Mouse (Mus musculus): ENCODE measurements around the gene Dnmt3a.

The Dnmt3a gene

DNA sequence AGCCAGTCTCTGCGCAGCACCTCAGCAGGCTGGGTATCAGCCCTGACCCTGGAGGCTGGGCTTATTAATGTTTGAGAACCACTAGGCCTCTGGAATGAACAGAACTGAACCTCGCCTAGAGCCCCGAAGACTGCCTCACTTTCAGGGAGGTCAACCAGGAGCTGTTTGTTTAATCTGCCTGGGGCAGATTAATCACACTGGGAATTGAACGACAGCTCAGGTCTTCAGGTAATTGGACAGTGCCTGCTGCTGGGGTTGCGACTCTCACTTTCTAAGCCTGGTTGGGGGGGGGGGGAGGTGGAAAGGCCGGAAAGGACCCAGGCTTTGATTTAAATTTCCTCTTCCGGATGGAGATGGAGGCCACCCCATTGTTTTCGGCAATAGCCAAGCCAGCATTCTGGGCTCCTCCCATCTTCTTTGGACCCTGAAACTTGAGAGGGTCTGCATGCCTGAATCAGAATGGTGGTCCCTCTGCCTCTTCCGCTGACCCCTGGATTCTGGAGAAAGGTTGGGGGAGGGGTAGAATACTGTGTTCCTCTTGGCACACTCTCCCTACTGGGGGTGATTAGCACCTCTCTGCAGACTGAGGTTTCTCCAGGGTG lies 79.2 kb downstream of the Dnmt3a start:
- DNase-seq (ENCODE audit: low read depth) = no peak

DNA sequence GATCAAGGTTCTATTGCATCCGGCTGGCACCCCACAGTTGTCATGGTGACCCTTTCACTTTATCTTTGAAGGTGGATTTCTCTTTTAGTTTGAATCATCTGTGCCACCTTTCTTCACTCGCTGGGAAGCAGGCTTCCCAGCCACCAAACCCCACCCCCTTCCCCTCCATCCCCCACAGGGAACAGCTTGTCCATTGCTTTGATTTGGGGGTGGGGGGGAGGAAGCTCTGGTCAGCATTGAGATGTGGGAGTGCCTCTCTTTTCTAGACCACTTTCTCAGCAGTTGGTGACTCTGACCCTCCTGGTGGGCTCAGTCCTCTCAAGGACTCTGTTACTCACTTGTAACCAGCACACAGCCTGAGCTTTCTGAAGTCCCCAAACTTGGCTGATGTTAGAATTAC lies 80.8 kb downstream of the Dnmt3a start:
- DNase-seq (ENCODE audit: low read depth) = no peak

DNA sequence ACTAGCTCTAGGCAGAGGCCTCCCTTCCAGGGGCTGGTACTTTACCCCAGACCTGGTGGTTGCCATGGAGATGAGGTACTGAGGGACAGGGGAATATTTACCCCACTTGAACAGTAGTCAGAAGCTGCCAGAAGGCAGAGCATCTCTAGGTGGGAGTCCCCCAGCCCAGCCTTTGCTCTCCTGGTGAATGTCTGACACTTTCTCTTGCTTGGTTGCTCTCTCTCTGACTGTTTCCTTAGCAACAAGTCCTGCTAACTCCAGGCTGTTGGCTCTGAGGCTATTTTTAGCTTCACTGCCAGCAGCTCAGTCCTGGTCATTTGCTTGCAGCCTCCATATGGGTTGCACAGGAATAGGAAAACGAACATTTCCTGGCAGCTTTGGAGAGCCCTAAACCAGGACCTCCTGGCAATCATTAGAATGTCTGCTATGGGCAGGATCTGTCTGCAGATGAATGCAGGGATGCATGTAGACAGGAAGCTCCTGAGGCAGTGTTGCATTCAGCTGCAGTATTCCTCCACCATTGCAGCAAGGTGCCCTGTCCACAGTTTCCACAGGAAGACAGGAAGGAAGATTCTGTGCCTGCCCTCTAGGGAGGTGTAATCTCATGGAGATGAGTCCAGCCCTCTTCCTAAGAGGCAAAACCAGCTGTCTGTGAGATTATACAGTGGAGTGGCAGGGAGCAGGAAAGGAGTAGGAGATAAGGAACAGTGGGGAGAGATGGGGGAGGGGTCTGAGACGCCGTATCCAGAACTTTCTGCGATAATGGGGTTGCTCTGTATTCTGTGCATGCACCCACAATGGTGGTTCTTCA lies 81.9 kb downstream of the Dnmt3a start:
- no peak for DNase-seq (ENCODE audit: low read depth)

DNA sequence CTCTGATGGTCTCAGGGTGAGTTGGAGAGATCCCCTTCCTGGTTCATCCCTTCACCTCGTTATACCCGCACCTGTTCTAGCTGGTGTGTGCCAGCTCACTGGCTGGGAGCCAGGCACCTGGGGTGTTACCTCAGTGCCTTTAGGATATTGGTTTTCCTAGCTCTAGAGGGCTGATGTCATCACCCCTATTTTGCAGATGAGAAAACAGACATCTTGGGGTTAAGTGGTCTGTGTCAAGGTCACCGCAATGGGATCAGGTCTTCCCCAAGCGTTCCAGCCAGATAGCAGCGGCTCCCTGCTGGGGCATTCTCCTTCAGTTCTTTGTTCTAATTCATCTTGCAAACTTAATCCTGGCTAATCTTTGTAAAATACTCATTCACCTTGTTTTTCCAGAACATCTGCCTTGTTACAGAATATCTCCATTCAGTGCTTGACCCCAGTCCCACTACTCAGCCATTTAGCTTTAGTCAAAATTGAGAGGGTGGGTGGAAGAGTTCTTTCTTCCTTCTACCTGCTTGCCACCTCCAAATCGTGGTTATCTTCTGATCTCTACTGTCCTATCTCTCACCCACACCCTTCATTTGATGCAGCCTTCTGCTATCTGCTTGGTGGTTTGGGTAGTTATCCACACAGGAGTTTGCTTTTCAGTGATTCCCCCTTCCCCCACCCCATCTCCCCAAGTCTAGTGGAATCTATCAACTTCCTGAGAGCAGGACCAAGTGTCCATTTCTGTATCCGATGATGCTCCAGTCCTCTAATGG lies 84.2 kb downstream of the Dnmt3a start:
- DNase-seq (ENCODE audit: low read depth) = no peak

DNA sequence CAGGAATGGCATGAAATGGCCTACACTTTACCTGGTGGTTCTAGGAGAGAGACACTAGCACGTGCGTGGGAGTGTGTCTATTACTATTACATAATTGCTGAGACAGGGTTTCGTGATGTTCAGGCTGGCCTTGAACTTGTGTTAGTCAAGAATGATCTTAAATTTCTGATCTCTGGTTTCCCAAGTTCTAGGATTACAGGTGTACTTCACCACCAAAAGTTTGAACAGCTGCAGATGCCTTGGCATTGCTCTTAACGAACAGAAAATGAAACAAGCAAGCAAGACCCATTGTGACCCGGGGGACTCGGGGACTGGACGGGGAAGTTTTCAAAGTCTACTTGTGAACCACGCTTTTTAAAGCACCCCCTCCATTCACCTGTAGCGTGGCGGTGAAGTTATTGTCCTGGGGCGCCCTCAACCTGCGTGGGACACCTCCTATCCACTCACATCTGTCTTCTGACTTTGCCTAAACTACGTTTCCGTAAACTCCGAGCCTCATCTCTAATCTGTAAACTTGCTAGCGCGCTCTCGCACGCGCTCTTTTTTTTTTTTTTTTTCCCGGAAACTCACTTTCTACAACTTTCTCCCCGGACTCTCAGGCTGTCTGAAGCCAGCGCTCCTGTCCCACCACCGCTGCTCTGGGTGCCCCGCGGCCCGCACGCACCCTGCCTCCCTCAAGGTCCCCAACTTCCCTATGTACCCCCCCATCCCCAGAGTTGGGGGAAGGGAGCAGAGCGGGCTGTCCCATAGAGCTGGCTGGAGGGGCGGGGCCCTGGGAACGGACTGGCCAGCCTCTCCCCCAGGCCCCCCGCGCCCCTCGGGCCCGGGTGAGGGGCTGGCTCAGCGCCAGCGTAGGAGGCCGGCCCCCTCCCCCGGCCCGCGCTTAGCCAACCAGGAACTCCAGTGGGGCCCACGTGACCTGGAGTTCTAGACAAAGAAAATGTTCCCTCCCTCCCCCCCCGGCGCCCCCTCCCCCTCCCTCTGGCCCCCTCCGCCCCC lies 85.2 kb downstream of the Dnmt3a start:
- no peak for DNase-seq (ENCODE audit: low read depth)

DNA sequence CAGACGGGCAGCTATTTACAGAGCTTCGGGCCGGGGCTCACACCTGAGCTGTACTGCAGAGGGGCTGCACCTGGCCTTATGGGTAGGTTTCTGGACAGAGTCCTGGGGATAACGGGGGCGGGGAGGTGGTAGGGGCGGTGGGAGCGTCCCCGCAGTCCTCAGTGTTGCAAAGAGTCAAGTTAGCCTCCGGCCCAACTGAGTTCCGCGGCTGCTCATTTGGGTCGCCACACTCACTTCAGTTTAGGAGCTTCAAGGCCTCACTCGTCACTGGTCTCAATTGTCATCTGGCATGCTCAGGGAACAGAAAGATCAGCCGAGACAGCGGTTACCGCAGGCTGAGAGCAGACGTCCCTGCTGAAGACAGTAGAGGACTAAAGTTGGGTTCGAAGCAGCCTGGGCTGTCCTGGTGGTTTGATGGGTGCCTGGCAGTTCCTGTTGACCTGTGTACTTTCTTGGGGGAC lies 86.0 kb downstream of the Dnmt3a start:
- no peak for DNase-seq (ENCODE audit: low read depth)

DNA sequence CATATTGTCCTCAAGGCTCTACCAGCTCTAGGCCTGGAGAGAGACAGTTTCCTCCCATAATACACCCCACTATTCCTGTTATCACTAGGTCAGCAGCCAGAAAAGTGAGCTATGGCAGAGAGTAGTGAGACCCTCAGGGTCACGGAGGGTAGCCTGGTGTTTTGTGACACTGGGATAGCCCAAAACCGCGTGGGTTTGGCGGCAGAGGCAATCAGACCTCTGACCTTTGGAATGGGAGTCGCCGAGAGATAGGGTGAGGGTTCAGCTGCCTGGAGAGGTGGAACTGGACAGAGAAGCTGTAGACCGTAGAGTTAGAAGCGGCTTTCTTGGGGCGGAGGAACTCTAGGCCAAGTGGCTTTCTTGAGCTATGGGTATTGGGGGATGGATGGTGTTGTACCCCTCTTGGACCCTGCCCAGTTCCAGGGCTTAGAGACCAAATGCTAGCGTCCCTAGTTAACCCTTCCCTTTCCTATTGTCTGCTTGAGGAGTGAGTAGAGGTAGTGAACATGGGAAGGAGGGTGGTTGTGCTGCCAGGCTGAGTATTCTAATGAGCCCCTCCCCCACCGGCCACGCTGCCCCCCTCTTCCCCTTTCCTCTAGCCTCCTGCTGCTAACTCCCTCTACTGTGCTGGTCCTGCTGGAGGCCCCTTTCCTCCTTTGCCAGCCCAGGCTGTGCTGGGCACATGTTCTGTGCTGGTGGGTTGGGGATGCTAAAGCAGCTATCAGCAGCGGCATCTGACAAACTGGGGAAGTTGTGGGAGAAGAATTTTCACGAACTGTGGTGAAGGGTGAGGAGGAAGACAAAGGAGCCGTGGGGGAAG lies 86.6 kb downstream of the Dnmt3a start:
- DNase-seq (ENCODE audit: low read depth) = no peak

DNA sequence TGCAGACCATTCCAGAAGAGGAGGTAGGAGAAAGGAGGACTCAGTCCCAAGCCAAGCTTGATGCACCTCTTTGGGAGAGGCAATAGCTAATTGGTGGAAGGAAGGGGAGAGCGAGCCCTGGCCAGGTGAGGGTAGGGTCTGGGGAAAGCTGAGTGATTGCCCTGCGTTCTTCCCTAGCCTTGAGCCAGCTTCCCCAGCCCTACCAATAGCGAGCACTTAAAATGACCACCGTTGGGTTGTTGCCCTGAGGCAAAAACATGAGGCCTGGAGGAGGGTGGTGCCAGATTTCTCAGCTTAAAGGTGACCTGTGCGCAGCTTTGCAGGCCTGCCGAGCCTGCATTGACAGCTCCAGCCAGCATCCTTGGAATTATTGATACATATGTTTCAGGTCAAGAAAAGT lies 87.5 kb downstream of the Dnmt3a start:
- DNase-seq (ENCODE audit: low read depth) = no peak

DNA sequence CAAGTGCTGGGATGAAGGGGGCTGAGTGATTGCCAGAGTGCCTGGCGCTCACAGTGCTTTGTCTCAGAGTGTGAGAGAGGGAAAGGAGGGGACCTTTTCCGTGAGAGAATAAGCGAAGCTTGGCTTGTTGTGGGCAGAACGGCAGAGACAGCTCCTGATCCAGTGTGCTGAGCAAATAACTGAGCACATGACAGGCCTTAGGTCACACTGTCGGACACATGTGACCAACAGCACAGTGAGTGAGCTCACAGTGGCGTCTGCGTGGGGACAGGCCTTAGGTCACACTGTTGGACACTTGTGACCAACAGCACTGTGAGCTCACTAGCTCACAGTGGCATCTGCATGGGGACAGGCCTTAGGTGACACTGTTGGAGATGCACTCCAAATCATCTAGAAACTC lies 88.7 kb downstream of the Dnmt3a start:
- DNase-seq (ENCODE audit: low read depth) = no peak

DNA sequence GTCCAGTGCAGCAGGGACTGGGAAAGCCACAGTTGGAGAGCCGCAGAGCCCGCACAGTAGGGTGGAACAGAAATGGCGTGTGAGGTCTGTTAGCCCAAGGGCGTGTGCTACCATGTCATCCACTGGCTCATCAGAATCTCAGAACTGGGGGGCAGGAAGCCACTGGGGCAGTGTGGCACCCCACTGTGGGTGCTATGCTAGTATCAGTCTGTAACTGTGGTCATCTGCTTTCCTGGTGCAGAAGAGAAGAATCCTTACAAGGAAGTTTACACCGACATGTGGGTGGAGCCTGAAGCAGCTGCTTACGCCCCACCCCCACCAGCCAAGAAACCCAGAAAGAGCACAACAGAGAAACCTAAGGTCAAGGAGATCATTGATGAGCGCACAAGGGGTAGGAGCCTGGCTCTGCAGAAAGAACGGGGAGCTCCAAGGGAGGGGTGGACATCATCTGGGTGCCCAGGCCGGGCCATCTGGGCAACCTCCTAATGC lies 91.3 kb downstream of the Dnmt3a start:
- DNase-seq (ENCODE audit: low read depth) = no peak

DNA sequence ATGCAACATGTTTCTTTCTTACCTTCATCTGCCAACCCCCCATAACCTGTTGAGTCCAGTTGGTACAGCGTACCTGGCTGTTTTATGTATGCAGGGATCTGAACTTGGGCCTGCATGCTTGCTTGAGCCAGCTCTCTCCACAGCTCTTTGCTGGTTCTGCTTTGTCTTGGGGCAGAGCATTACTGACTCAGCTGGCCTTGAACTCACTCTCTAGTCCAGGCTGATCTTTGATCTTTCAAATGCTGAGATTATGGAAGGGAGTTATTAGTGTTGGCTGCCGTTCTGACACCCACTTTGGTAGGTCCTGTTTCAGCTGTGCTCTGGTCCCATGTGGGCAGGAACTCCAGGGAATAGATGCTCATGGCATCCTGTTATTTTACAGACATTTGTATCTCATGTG lies 93.0 kb downstream of the Dnmt3a start:
- DNase-seq (ENCODE audit: low read depth) = no peak

DNA sequence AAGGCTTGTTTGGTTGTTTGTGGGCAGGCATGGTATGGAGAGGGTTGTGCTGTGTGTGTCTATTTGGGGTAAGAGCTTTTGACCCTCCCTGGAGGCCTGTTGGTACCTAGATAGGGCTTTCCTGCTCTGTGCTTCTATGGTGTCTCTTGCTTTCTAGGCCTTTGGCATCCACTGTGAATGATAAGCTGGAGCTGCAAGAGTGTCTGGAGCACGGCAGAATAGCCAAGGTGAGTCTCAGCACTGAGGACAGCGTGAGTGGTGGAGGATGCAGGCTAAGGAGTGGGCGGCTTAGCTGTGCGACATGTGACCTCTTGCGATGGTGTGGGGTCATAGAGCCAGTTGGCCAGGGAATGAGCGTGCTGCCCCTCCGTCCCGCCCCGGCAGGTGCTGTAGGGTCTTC lies 99.6 kb downstream of the Dnmt3a start:
- no peak for DNase-seq (ENCODE audit: low read depth)

DNA sequence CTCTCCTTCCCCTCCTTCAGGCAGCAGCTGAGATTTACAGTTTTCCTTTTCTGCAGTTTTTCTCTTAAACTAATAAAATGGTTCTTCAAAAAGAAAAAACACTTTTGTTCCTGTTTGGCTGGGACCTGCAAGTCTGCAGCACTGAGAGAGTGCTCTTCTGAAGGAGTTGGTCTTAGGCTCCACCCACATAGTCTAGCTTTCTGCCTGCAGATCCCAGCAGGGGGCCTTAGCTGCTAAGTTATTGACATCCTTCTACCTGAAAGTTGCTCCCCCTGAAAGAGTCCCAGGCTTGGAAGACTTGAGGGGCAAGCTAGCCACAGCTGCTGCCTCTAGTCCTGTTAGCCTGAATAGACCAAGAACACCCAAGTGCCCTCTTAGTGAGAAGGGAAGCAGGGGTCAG lies 100.5 kb downstream of the Dnmt3a start:
- DNase-seq (ENCODE audit: low read depth) = no peak

DNA sequence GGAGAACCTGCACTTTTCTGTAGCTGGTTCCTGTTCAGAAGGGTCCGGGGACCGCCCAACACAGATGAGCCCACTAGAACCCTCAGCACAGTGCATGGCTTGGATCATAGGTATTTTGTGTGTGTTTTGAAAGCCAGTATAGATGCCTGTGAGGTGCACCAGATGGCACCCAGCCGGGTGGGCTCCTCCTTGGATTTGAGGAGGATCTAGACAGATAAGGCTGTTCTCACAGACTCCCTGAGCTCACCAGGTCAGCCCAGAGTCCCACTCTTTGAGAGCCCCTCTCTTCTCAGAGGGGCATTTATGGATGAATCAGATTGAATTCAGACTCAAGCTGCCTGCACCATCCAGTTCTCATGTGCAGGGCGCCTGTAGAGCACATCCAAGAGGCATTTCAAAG lies 101.2 kb downstream of the Dnmt3a start:
- DNase-seq (ENCODE audit: low read depth) = no peak

DNA sequence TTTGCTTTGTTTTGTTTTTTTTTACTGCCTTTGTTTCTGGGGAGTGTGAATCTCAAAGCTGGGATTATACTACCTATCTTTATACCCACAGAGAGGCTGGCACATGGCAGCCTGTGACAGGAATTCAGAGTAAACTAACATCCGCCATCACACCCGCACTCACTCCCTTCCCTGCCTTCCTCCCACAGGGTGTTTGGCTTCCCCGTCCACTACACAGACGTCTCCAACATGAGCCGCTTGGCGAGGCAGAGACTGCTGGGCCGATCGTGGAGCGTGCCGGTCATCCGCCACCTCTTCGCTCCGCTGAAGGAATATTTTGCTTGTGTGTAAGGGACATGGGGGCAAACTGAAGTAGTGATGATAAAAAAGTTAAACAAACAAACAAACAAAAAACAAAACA lies 101.6 kb downstream of the Dnmt3a start:
- no peak for DNase-seq (ENCODE audit: low read depth)

DNA sequence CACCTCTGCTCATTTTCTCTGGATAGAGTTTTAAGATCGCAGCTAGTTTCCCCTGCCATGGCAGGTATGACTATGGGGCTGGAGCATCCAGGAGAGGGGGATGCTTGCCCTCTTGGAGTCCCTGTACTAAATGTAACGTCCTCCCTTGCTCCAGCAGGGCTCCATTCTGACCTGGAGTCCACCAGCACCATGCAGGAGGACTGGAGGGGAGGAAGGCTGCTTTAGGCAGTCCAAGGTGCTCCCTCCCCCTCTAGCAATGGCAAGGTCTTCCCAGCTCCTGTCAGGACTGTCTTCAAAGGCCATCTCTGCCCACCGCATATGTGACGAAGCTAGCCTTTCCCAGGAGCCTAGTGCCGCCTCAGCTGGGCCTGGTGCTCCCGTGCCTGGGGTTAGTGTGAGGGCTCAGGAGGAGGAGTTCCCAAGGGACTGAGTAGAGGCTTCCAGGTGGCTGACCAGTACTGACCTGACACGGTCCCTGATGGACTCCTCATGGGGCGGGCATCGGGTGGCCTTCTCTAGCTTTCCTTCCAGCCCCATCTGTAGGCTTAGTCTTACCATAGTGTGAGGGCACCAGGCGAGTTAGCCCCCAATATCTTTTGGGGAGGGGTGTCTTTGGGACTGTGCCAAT lies 104.8 kb downstream of the Dnmt3a start:
- DNase-seq (ENCODE audit: low read depth) = no peak

DNA sequence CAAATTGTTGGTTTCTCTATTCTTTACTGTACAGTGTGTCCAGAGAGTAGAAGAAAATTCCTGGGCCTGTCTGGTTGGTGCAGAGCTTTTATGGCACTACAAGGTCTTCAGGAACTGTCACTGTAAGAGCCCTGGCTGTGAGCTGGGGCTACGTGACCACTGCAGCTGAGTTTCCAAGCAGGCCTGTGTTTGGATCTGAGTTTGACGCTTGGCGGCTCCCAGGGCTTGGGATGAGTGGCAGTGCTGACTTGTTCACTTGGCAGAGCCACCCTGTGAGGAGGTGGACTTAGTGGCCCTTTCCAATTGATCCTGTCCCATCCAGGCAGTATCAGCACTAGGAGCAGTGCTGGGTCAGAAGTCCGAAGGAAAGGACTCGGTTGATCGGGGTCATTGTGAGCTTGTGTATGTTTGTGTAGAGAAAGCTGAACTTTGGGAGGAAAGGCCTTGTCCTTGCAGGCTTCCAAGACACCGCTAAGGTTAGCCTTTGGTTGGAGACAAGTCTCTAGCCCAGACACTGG lies 106.1 kb downstream of the Dnmt3a start:
- DNase-seq (ENCODE audit: low read depth) = no peak

DNA sequence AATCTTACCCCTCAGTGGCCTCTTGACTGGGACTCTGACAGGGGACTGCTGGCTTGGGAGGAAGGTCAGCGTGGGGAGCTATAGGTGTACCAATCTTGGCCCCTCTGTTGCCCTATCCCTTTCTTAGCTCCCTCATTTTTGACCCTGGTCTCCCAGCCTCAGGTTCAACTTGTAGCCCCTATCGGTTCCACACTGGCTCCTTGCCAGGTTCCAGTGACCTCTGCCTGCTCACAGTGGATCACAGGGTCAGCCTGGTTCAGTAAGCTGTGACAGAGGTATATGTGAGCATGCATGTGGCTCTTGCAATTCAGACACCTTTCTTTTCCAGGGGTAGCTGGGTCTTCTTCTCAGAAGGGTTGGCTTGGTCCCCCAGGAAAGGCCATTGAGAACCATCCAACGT lies 110.0 kb downstream of the Dnmt3a start:
- no peak for DNase-seq (ENCODE audit: low read depth)

DNA sequence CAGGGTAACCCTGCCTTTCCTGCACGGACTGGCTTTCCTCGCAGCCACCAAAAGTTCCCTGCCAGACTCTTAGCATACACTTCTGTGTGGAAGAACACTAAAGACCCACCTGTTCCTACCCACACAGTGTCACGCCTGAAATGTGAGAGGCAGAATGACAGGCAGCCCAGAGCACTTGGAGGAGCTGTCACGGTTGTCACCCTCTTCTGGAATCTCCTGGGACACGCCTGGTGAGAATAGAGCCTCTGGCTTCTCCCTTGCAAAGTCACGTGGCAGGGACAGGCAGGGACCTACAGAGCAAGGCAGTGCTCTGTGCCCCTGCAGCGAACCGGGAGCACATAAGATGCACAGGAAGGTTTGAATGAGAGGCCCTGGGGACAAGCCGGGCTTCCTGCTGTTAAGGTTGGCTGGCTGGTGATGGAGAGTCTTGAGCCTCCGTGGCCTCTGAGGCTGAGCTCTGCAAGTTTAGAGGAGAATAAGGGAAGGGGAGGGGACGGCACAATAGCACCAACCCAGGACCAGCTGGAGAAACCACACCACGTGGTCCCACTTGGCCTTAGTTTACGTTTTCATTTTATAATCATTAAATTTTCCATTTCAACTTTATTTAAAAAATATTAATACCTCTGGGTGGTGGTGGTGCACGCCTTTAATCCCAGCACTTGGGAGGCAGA lies 112.0 kb downstream of the Dnmt3a start:
- no peak for DNase-seq (ENCODE audit: low read depth)

DNA sequence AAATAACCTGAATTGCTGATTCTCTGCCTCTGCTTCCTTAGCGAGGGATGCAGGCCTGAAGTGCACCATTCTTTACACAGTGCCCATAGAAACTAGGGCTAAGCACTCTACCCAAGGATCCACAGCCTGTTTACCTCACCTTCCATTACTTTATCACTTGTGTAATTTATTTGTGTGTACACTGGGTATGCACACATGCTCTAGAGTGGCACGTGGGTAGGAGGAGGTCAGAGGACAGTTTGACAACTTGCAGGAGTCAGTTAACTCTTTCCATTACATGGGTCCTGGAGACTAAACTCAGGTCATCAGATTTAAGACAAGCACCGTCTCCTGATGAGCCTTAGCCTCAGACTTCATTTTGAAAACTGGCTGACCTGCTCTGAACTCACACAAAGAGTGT lies 112.8 kb downstream of the Dnmt3a start:
- no peak for DNase-seq (ENCODE audit: low read depth)

All from fibroblast of lung, adult 2 months (primary cell).